Mouse (Mus musculus): ENCODE measurements at regions not wholly inside any gene's neighbourhood (a gene's known extent, or its start where the extent isn't known, plus 50 kb on each side); places are given as distances from the start of the nearest gene placed in this dataset.

GRCm38 (mm10) chr7:121231881-121232280, 150.4 kb downstream of the Otoa start:
- TF ChIP-seq CTCF (IDR thresholded peaks at IDR 0.05; ENCODE audit: extremely low read depth, insufficient read length, insufficient replicate concordance, low read depth, low read length) = no peak
- TF ChIP-seq POLR2A (IDR thresholded peaks at IDR 0.05; ENCODE audit: low read depth, low read length) = no peak

Data from small intestine, adult 2 months (tissue).